Mouse (Mus musculus) liver, embryonic 13.5 days (tissue): ENCODE results near the gene Cherp. TPM values are rescaled to one million over a fixed set of nuclear protein-coding genes. Genes with fewer than 3 reads are reported as not detected.

Experiments used
- ATAC-seq: fragments of 200-750 bp; cut with Nextera tagmentation; 2 replicates; pipeline ENCODE4 v1.8.0; 2017; ENCODE audit warnings: low read depth, mild to moderate bottlenecking, moderate number of reproducible peaks, moderate library complexity
- DNase-seq: peaks from one replicate; pipeline ENCODE4 v3.0.0; 2022
- H3K27ac ChIP-seq: fragments of 300-500 bp; sonication (generic); 2 replicates; pipeline ENCODE4 v1.5.1; 2015; ENCODE audit warnings: moderate library complexity, mild to moderate bottlenecking, inconsistent platforms
- H3K27me3 ChIP-seq: fragments of 300-500 bp; sonication (generic); 2 replicates; pipeline ENCODE4 v1.6.1; 2015; ENCODE audit warnings: mild to moderate bottlenecking, inconsistent platforms
- H3K36me3 ChIP-seq: fragments of 300-500 bp; sonication (generic); 2 replicates; pipeline ENCODE4 v1.6.1; 2015; ENCODE audit warnings: mild to moderate bottlenecking, inconsistent platforms
- H3K4me1 ChIP-seq: fragments of 300-500 bp; sonication (generic); replicated peaks from 2 replicates; pipeline ENCODE4 v1.6.1; 2015; ENCODE audit warnings: inconsistent platforms
- H3K4me2 ChIP-seq: fragments of 300-500 bp; sonication (generic); 2 replicates; pipeline ENCODE4 v1.6.1; 2015; ENCODE audit warnings: inconsistent platforms, mild to moderate bottlenecking, moderate library complexity
- H3K4me3 ChIP-seq: fragments of 300-500 bp; sonication (generic); replicated peaks from 2 replicates; pipeline ENCODE4 v1.5.1; 2015; ENCODE audit warnings: mild to moderate bottlenecking, inconsistent platforms
- H3K9ac ChIP-seq: fragments of 300-500 bp; sonication (generic); 2 replicates; pipeline ENCODE4 v1.6.1; 2015; ENCODE audit warnings: mild to moderate bottlenecking, inconsistent platforms
- H3K9me3 ChIP-seq: fragments of 300-500 bp; sonication (generic); replicated peaks from 2 replicates; pipeline ENCODE4 v1.6.1; 2016; ENCODE audit warnings: inconsistent platforms
- WGBS: fragments of 180-500 bp; shearing (Covaris S2); methylation state at CpG from one replicate; pipeline ENCODE4 v1.1.7; 2015; ENCODE audit not compliant: insufficient replicate concordance; 5-methylcytosine and 5-hydroxymethylcytosine counted together
- polyA plus RNA-seq: library from polyadenylated mRNA; unstranded; fragments of >200 nt; fragmentation: Nextera tagmentation; extraction: Ambion mirVana; gene quantifications from 2 replicates; pipeline ENCODE4 v1.2.1, GENCODE M21; 2015

The Cherp gene
- polyA plus RNA-seq, 1 experiment from 2014 or later, result 21.4 TPM

GRCm38 (mm10) chr8:72438248-72439015 lies 36.6 kb downstream of the Cherp start:
- Histone ChIP-seq H3K4me1 (peaks cover 13% of the 10 kb centered on the region), H3K9ac (no peak overlapping the region), H3K27ac (no peak overlapping the region), H3K27me3 (no peaks in the 10 kb centered on the region), H3K36me3 (no peaks in the 10 kb centered on the region), H3K4me2 (no peak overlapping the region), H3K9me3 (no peaks in the 10 kb centered on the region), H3K4me3 (no peak overlapping the region)
- 61% methylated on average over 8 of the region's 8 CpGs for WGBS
- no peak for DNase-seq
- no peak for ATAC-seq

- DNase-seq (no peak), ATAC-seq (no peak)
- no peaks in the 10 kb centered on the region for H3K27me3 ChIP-seq
- WGBS, result 39% methylated on average over 2 of the region's 2 CpGs
- no peaks in the 10 kb centered on the region for H3K9me3 ChIP-seq
- H3K4me3 ChIP-seq, result no peak overlapping the region
- H3K36me3 ChIP-seq, result no peaks in the 10 kb centered on the region
- no peak overlapping the region for H3K4me2 ChIP-seq
- no peak overlapping the region for H3K9ac ChIP-seq
- peaks cover 3% of the 10 kb centered on the region; the same call in 1 of the 2 replicates for H3K4me1 ChIP-seq
- H3K27ac ChIP-seq, result no peak overlapping the region
Observed at GRCm38 (mm10) chr8:72434952-72435351, 40.1 kb downstream of the Cherp start.

GRCm38 (mm10) chr8:72429676-72430075 lies 45.4 kb downstream of the Cherp start:
- H3K27ac ChIP-seq, result no peak overlapping the region
- WGBS, result 38% methylated on average over 13 of the region's 13 CpGs
- no peak overlapping the region for H3K4me2 ChIP-seq
- no peaks in the 10 kb centered on the region for H3K27me3 ChIP-seq
- no peaks in the 10 kb centered on the region; the same call in 1 of the 2 replicates for H3K4me1 ChIP-seq
- H3K36me3 ChIP-seq, result no peaks in the 10 kb centered on the region
- DNase-seq (no peak), ATAC-seq (no peak)
- H3K9me3 ChIP-seq, result no peaks in the 10 kb centered on the region
- H3K4me3 ChIP-seq, result no peak overlapping the region
- H3K9ac ChIP-seq, result no peak overlapping the region

GRCm38 (mm10) chr8:72422926-72423325 lies 52.1 kb downstream of the Cherp start:
- no peaks in the 10 kb centered on the region for H3K27me3 ChIP-seq
- no peak overlapping the region for H3K9ac ChIP-seq
- no peak overlapping the region for H3K4me3 ChIP-seq
- H3K9me3 ChIP-seq, result no peaks in the 10 kb centered on the region
- H3K4me2 ChIP-seq, result peak overlapping the region; percentile 87; the same call in 1 of the 2 replicates
- ATAC-seq, result no peak
- WGBS, result 78% methylated on average over 1 of the region's 1 CpGs
- DNase-seq, result no peak
- 0 out of 2 replicates have a peak, but pooled peaks cover 9% of the 10 kb centered on the region for H3K36me3 ChIP-seq
- peaks cover 43% of the 10 kb centered on the region for H3K4me1 ChIP-seq
- H3K27ac ChIP-seq, result no peak overlapping the region

GRCm38 (mm10) chr8:72421362-72422335 lies 53.4 kb downstream of the Cherp start, which contains the start of gene Eps15l1:
TSS of gene Eps15l1 (minus strand) at chr8:72421460.
- Histone ChIP-seq H3K27ac (peak within 1 kb of the TSS; percentile 96), H3K36me3 (0 out of 2 replicates have a peak, but pooled peaks cover 12% of the 10 kb centered on the region), H3K27me3 (no peaks in the 10 kb centered on the region), H3K4me1 (peaks cover 56% of the 10 kb centered on the region), H3K9ac (peak within 1 kb of the TSS; percentile 92), H3K4me3 (peak within 1 kb of the TSS; percentile 89), H3K4me2 (peak within 1 kb of the TSS; percentile 87), H3K9me3 (no peaks in the 10 kb centered on the region)
- peak; percentile 95 for ATAC-seq
- under 1% methylated on average over 48 of the region's 48 CpGs for WGBS
- DNase-seq, result peak; percentile 98

GRCm38 (mm10) chr8:72420571-72421361 lies 54.3 kb downstream of the Cherp start:
- H3K27ac ChIP-seq, result peak overlapping the region; percentile 96
- H3K4me1 ChIP-seq, result peaks cover 65% of the 10 kb centered on the region
- DNase-seq (peak; percentile 50), ATAC-seq (peak; percentile 35)
- H3K27me3 ChIP-seq, result no peaks in the 10 kb centered on the region
- H3K4me2 ChIP-seq, result peak overlapping the region; percentile 87
- peak overlapping the region; percentile 89 for H3K4me3 ChIP-seq
- 0 out of 2 replicates have a peak, but pooled peaks cover 12% of the 10 kb centered on the region for H3K36me3 ChIP-seq
- 1% methylated on average over 71 of the region's 73 CpGs for WGBS
- H3K9ac ChIP-seq, result peak overlapping the region; percentile 92
- H3K9me3 ChIP-seq, result no peaks in the 10 kb centered on the region

GRCm38 (mm10) chr8:72418073-72418472 lies 57.0 kb downstream of the Cherp start:
- no peak for ATAC-seq
- WGBS, result 82% methylated on average over 4 of the region's 4 CpGs
- Histone ChIP-seq H3K36me3 (0 out of 2 replicates have a peak, but pooled peaks cover 12% of the 10 kb centered on the region), H3K27me3 (no peaks in the 10 kb centered on the region), H3K9ac (peak overlapping the region; percentile 65; the same call in 1 of the 2 replicates), H3K4me3 (no peak overlapping the region), H3K4me2 (peak overlapping the region; percentile 19; the same call in 1 of the 2 replicates), H3K4me1 (peaks cover 88% of the 10 kb centered on the region), H3K27ac (peak overlapping the region; percentile 98; the same call in 1 of the 2 replicates), H3K9me3 (no peaks in the 10 kb centered on the region)
- DNase-seq, result no peak

GRCm38 (mm10) chr8:72415252-72415651 lies 59.8 kb downstream of the Cherp start:
- Histone ChIP-seq H3K4me1 (peaks cover 100% of the 10 kb centered on the region), H3K27ac (peak overlapping the region; percentile 98), H3K4me3 (0 out of 2 replicates have a peak overlapping the region, but pooled peaks have one; percentile 5), H3K9me3 (no peaks in the 10 kb centered on the region), H3K36me3 (peaks cover 23% of the 10 kb centered on the region), H3K27me3 (no peaks in the 10 kb centered on the region), H3K4me2 (peak overlapping the region; percentile 72), H3K9ac (peak overlapping the region; percentile 65)
- ATAC-seq (peak; percentile 9; the same call in 1 of the 2 replicates), DNase-seq (peak; percentile 46)
- WGBS, result 44% methylated on average over 2 of the region's 2 CpGs

GRCm38 (mm10) chr8:72413839-72414238 lies 61.2 kb downstream of the Cherp start:
- WGBS, result 28% methylated on average over 7 of the region's 7 CpGs
- ATAC-seq, result peak; percentile 99
- H3K27ac ChIP-seq, result peak overlapping the region; percentile 98

More at GRCm38 (mm10) chr8:72413839-72414238, 61.2 kb downstream of the Cherp start:
- Histone ChIP-seq H3K4me2 (peak overlapping the region; percentile 72), H3K4me3 (peak overlapping the region; percentile 39), H3K9ac (peak overlapping the region; percentile 75), H3K4me1 (peaks cover 99% of the 10 kb centered on the region), H3K36me3 (peaks cover 20% of the 10 kb centered on the region), H3K27me3 (no peaks in the 10 kb centered on the region), H3K9me3 (no peaks in the 10 kb centered on the region)
- DNase-seq, result peak; percentile 88
